Mouse (Mus musculus): ENCODE data around the gene Plce1.
"Not testable (repeated sequence)": the region's sequence is repeated elsewhere in the genome, so short reads cannot be mapped to it uniquely, and the experiment has no call there.

Gene Plce1

DNA sequence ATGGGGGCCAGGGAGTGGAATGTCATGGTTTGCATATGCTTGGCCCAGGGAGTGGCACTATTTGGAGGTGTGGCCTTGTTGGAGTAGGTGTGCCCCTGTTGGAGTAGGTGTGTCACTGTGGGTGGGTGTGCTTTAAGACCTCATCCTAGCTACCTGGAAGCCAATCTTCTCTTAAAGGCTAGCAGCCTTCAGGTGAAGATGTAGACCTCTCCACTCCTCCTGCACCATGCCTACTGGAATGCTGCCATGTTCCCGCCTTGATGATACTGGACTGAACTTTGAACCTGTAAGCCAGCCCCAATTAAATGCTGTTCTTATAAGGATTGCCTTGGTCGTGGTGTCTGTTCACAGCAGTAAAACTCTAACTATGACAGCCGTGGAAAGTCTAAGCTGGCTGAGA is 158.1 kb downstream of the Plce1 start:
- DNase-seq (ENCODE audit: low spot score in 2 of 2) = no peak

DNA sequence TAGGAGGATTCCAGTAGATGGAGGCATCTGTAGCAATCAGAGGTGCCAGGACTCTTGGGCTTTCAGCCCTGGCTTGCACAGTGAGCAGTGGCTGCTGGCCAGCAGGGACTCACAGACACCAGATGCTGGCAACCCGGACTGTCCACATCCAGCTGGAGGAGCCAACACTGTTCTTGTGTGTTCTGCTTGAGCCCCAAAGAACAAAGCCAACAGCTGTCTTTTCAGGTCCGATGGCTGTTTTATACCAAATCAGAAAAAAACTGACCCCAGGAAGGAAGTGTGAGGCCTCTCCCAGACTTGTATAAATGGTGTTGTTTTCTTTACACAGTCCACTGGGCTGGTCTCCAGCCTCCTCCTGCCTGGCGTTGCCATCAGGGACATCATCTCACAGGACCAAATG is 158.9 kb downstream of the Plce1 start:
- DNase-seq (ENCODE audit: low spot score in 2 of 2) = no peak

DNA sequence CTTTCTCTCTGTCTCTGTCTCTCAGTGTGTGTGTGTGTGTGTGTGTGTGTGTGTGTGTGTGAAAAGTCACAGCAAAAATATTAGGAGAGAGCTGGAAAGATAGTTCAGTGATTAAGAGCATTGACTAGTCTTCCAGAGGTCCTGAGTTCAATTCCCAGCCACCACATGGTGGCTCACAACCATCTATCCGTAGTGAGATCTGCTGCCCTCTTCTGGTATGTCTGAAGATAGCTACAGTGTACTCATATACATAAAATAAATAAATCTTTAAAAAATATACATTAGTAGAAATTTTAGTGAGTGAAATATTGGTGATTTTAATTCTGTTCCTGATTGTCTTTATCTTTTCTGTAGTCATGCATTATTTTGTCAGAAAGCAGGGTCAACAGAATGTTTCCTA is 161.6 kb downstream of the Plce1 start:
- DNase-seq (ENCODE audit: low spot score in 2 of 2) = not testable (repeated sequence)

DNA sequence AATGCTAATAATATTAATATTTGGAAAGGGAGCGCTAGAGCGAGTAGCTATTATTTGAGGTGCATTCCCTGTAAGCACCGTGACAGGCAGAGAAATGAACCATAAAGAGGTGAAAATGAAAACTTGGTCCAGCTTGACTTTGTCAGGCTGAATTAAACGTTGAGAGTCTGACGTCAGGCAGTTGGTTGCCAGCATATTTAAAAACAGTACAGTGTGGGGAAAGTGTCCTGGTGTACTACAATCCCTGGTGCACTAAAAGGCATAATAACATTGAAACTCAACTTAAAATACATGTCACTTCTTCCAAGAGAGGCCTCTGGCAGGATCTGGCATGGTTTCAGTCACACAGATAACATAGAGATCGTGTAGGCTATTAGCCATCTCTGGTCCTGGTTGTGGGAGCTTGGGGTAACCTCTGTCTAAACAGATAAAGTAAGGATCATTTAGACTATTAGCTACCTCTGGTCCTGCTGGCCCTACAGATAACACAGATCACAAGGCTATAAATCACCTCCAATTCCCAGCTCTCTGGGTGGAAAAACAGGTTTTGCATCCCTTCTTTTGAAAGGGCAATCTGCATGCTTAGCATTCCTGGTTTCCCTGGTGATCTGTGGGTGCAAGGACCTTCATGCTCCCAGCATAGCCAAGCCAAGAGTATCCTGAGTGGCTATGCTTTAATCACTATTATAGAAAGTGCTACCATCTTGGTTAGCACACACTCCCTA is 164.1 kb downstream of the Plce1 start:
- no peak for DNase-seq (ENCODE audit: low spot score in 2 of 2)

DNA sequence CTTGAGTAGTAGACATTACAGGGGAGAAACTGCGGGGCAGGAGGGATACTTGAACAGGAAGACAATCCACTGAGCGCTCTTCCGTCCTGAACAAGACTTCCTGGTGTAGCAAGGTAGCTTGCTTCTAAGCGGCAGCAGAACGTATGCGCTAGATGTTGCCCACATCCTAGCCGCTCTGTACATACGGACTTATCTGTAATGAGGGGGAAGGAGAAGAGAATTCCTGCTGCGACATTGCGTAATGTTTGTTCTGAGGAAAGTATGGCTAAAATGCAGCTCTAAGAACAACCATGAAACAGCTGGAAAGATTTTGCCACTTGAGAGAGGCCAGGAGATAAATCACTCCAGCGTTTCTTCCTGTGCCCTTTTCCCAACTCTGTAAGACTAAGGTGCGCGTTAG is 177.1 kb downstream of the Plce1 start:
- DNase-seq (ENCODE audit: low spot score in 2 of 2) = no peak

DNA sequence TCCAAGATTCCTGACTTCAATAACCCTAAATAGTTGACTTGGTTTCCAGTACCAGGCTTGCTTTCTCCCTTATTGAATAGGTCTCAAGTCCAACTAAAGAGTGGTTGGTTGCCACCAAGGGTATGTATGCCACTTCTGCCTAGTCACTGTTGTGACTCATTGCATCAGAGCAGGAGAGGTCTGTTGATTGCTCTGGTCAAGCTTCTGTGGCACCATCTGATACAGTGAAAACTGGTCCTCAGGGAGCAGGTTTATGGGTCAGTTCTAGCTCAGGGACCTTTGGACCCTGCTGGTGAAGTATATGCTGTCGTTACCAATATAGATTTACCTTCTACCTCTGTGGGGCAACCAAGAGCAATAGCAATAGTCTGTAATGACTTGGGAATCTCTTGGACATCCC is 184.5 kb downstream of the Plce1 start:
- DNase-seq (ENCODE audit: low spot score in 2 of 2) = no peak

DNA sequence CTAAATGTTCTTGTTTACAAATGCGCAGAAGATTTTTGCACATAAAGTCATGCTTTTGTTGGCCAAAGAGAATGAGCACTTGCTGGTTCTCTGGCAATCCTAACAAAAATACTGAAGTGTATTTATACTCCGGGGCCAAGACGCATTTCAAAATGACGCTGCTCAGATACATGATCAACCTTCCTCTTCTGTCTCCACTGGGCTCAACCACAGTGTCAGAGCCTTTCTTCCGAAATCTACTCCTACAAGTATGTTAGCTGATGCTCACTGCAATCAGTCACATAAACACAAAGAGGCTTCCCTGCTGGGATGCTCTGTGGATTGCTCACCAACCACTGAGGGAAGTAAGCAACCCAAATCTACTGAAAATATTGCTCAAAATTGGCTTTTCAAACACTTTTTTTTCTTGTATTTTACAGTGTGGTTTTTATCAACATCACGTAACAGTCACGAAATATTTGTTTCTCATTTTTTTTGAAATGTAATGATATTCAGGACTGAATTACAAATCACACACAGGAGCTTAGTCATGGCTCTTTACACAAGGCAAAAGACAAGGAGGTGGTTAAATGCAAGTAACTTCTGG is 191.2 kb downstream of the Plce1 start:
- no peak for DNase-seq (ENCODE audit: low spot score in 2 of 2)

DNA sequence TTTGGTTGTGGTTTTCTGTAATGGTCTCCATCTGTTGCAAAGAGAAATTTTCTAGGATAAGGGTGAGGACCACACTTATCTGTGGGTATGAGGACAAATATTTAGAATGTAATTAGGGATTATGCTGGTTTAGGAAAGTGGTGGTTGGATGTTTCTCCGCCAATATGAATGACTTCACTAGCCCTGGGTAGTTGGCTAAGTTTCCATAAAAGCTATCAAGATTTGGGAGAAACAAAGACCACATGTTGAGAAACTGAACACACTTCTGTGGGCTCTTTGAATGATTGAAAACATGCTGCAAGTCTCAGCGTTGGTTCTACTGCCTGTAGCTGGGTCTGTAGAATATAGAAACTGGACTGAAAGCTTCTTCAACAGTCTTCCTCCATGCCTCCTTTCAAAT is 193.0 kb downstream of the Plce1 start:
- no peak for DNase-seq (ENCODE audit: low spot score in 2 of 2)

DNA sequence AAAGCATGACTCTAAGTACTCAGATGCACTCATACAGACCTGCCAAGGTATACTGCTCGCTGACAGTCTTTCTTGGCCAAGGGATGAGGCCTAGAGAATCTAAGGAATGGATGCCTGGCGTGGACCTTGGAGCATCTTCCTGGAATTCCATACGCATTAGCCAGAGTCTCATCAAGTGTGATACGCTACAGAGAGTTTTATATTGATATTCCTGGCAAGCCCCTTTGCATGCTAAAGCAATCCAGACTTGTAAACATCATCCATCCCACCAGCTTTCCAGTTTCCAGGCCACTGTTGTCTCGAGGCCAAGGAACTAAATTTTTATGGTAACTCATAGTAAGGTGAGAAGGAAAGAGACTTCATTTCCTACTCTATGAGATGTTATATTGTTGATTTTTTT is 197.7 kb downstream of the Plce1 start:
- DNase-seq (ENCODE audit: low spot score in 2 of 2) = no peak

DNA sequence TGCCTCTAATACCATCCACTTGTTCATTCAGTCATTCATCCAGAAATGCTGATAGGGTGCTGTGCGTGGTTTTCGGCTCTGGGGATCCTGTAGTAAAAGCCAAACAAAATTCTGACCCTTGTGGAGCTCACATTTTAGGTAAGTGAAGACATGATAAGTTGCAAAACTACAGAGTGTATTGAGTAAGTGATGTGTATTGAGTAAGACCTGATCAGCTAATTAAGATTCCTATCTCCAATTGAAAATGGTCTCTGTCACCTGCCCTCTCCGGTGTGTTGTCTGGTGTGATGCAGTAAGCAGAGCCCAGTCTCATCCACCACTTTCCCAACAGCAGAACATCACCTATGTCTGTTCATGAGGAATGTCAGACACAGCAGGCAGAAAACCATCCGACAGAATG is 198.6 kb downstream of the Plce1 start:
- DNase-seq (ENCODE audit: low spot score in 2 of 2) = no peak

DNA sequence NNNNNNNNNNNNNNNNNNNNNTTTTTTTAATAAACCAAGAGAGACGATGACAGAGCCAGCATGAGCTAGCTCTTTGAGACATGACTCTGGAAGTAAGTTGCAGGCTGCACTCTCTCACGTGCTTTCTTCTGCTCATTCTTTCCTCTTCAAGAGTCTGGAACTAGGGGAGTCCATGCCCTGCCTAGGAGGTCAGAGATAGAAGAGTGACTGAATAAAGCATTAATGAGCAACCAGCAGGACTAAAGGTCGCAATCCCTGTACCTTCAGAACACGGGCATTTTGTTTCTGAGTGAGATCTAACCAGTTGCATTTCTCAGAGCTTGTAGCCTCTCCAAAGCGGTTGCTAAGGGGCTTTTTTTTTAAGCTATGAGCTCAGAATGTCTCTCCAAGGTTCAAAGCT is 206.4 kb downstream of the Plce1 start:
- no peak for DNase-seq (ENCODE audit: low spot score in 2 of 2)

DNA sequence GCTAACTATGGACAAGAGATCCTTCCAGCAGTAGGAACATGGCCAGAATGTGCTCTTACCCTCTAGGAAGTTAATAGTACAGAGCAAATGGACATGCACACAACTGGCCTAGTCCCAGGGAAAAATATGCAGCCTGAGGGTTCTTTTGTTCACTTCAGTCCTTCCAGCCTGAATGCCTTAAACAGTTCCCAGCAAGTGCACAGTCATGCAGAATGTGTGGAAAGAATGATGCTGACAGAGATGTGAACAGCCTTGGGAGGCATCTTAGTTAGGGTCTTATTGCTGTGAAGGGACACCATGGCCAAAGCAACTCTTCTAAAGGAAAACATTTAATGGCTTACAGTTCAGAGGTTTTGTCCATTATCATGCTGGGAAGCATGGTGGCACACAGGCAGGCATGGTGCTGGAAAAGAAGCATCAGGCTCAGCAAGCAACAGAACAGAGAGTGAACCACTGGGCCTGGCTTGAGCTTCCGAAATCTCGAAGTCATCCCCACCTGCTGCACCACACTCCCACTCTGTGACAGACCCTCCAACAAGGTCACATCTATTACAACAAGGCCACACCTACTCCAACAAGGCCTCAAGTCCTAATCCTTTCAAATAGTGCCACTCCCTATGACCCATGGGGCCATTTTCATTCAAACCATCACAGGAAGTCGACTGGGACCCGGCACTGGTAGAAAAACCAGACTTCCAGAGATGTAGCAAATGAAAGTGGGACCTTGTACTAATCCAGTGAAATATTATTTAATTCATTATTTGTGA is 208.0 kb downstream of the Plce1 start:
- no peak for DNase-seq (ENCODE audit: low spot score in 2 of 2)

DNA sequence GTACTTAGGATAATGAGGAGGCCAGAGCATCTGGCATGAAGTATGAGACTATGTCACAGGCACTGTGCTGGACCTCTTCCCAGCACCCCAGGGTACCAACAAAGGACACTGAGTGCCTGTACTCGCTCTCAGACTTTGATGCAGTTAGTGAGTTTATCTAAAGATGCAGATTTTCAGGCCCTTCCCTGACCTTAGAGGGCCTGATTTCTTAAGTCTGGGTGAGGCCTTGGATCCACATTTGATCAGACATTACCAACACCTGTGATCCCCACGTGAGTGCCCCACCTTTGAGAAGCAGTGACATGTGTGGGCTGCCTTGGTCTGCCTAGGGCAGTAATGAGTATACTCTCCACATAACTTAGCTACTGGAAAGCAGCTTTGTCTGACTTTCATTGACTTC is 209.4 kb downstream of the Plce1 start:
- no peak for DNase-seq (ENCODE audit: low spot score in 2 of 2)

DNA sequence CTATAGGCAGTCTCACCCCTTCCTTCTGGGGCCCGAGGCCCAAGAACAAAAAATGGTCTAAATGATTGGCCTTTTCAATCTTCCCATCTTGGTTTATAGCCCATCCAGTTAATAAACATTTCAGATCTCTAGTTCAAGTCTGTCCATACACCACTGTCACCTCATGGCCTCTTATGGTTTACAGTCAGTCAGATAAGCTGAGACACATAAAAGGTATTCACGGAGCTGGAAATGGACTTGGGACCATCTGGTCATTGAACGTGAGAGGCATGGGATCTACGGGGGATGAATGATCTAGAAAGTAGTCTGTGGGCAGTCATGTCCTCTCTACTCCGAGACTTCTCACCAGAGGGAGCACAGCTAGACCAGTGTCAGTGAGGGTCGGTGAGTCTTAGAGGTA is 210.6 kb downstream of the Plce1 start:
- DNase-seq (ENCODE audit: low spot score in 2 of 2) = no peak

DNA sequence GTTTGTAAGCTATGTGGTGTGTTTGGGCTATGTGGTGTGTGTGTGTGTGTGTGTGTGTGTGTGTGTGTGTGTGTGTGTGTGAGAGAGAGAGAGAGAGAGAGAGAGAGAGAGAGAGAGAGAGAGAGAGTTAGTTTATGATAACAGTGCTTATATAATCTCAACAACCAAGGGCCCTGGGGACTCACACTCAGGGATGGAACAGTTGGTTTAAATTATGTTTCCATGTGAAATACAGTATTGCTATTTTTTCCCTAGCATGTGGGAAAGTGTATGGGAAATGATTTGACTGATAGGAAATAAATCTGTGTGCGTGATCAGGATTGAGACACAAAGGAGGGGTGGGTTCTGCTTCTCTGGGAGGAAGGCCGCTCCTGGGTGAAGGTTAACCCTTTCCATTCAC is 212.4 kb downstream of the Plce1 start:
- no peak for DNase-seq (ENCODE audit: low spot score in 2 of 2)

DNA sequence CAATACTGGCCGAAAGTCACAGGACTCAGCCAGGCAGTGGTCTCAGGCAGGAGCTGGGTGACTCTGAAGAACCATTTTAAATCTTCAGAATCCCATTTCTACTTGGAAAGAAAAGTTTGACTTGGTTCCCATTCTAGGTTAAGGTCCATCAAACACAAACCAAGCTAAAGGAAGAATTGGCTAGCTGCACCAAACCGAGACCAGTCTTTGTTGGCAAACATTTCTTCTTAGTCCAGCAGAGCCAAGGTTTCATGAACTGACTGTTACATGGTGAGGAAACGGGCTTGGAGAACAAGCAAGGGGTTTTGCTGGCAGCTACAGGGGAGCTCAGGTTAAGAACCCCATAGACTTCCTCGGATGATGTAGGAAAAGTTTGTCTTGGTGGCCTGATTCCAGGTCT is 212.9 kb downstream of the Plce1 start:
- DNase-seq (ENCODE audit: low spot score in 2 of 2) = no peak

DNA sequence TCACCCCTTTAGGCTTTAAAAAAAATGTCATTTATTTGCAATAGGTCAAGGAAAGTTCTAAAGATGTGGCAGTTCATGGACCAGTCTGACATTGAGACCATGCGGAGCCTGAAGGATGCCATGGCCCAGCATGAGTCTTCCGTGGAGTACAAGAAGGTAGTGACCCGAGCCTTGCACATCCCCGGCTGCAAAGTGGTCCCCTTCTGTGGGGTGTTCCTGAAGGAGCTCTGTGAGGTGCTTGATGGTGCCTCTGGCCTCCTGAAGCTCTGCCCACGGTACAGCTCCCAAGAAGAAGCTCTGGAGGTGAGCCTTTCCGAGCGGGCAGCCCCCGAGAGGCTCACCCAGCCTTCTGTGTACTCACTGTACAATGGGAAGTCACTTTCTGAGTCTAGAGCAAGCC is 220.9 kb downstream of the Plce1 start:
- no peak for DNase-seq (ENCODE audit: low spot score in 2 of 2)

DNA sequence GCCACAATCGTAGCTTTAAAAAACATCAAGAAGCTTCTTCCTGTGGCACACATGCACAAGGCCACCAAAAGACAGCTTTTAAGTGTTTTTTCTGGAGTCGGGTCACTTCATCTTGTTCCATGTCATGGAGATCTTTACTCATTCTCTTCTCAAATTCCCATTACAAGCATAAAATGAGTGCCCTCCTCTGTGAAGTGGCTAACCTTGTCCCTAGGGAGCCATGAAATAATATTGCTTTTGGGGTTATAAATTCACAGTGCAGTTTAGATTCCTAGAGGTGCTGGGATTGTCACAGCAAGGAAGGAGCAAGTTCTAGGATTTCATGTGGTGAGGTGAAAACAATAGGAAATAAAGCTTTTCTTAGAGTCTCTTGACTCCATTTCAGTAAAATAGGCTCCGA is 223.8 kb downstream of the Plce1 start:
- no peak for DNase-seq (ENCODE audit: low spot score in 2 of 2)

DNA sequence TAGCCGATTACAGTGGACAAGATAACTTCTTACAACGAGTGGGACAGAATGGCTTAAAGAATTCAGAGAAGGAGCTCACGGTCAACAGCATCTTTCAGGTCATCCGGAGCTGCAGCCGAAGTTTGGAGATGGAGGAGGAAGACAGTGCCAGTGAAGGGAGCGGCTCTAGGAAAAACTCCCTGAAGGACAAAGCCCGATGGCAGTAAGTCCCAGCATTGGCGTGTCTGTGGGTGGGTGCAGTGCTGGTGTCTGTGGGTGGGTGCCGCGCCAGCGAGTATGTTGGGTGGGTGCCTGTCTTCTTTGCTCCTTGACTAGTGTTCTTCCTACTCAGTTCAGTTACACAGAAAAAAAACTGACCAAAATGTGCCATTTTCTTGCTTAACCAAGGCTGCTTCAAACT is 224.3 kb downstream of the Plce1 start:
- DNase-seq (ENCODE audit: low spot score in 2 of 2) = no peak

DNA sequence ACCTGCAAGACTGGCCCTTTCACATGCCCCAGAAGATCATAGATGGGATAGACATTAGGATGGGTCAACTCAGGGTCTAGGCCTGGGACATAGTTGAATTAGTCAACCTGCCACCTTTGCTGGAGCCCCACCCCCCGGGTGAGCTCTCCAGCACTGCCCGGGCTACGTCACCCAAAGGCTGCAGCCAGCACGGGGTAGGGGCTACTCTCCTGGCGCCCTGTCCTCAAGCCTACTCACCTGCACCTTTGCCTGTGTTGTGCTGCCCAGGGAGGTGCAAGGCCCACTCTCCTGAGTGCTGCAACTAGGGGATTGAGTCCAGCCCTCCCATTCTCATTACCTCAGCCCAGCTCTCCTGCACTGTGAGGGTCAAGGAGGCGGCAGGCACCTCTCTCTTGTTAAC is 225.5 kb downstream of the Plce1 start:
- DNase-seq (ENCODE audit: low spot score in 2 of 2) = no peak

DNA sequence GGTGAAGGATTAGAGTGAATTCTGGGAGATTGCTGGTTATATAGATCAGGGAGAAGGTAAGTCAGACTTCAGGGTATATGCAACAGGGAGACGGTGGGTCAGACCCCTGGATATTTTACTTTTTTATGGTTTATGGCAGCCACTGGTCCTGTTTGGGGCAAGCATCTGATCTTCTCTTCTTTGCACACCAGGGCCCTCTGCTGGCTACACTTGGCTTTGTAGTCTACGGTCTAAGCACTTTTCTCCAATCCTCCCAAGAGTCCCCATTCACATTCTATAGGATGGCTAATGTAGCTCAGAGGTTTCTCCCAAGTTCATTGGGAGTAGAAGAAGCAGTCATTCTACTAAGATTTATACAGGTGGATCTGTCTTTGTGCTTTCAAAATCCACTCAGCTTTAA is 228.5 kb downstream of the Plce1 start:
- DNase-seq (ENCODE audit: low spot score in 2 of 2) = no peak

DNA sequence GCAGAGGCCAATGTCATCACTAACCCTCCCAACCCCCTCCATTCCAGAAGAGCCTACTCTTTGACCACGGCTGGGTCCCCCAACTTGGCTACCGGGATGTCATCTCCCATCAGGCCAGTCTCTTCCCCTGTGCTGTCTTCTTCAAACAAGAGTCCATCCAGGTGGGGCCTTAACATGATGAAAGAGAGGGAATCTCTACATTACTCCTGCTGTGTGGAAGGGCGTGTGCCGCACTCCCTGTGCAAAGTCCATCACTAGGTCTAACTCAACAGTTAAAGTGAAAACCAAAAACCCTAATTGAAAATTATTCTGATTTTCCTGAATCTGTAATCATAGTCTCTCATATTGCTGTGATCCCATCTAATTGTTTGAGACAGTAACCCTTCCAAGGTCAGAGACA is 240.9 kb downstream of the Plce1 start:
- DNase-seq (ENCODE audit: low spot score in 2 of 2) = no peak

DNA sequence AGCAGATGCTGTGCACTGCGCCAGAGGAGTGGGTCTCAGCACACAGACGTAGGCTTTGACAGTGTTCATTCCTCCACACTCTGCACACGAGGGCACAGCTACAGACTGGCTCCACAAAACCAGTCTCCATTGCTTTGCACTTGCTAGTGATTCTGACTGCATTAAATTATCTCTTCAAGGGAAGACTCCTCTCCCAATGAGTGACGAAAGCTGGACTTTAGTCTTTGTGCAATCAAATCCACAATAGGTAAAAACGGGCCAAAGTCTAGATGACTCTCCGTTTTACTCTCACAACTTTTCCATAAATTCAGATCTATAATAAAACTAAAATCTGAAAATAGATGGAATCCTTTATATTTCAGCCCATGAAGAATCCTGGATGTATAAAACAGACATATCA is 242.1 kb downstream of the Plce1 start:
- DNase-seq (ENCODE audit: low spot score in 2 of 2) = no peak

Data from spleen, postnatal 36 days (tissue).